13 mouse cellular contexts compared by ENCODE assay signal in the genomic region with DNA sequence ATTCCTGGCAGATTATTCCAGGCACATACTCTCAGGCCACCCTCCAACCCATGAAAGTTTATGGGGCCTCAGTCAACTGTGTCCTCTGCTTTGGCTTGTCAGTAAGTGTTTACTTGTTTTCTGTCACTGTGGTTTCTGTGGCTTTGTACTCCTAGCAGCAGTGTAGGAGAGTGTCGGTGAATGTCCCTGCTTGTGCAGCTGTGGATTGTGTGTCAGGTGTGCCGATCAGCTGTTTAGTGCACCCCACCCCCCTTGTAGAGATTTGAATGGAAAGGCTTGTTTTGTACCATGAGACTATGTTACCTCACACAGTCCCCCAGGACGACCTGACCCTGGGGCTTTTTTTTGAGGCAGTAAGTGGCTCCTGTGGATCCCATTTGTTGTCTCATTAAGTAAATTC. TPM values are rescaled to one million over a fixed set of nuclear protein-coding genes. Genes with fewer than 3 reads are reported as not detected.
DNase-seq lines count a peak whose midpoint lies in the region; ATAC-seq and TF ChIP-seq lines count a peak whose summit lies in the region.
"Had no signal": no experiment of that assay in that cellular context is flagged by ENCODE, and none has a peak within 500 bp of the region (broad histone marks: within the 10 kb centered on the region; RNA-seq: fewer than 3 reads in every experiment).

No protein-coding gene starts in this region.

- no peaks in the 10 kb centered on the region for H3K9me3 ChIP-seq in hindbrain, postnatal 0 days (ENCODE audit: low read length)
- no peaks in the 10 kb centered on the region for H3K9me3 ChIP-seq in hindbrain, embryonic 11.5 days (ENCODE audit: control insufficient read depth, low read length)
- H3K9me3 ChIP-seq in liver, embryonic 11.5 days (ENCODE audit: control insufficient read depth, low read length), result no peaks in the 10 kb centered on the region
- H3K9me3 ChIP-seq in midbrain, embryonic 15.5 days, result no peaks in the 10 kb centered on the region

- WGBS in hindbrain, postnatal 0 days, result 33% methylated on average over 3 of the region's 3 CpGs
- 66% methylated on average over 3 of the region's 3 CpGs for WGBS in hindbrain, embryonic 11.5 days
- 50% methylated on average over 3 of the region's 3 CpGs for WGBS in liver, embryonic 11.5 days
- 45% methylated on average over 3 of the region's 3 CpGs for WGBS in midbrain, embryonic 15.5 days

- no peak overlapping the region for H3K4me3 ChIP-seq in hindbrain, postnatal 0 days (ENCODE audit: low read length)
- no peak overlapping the region for H3K4me3 ChIP-seq in hindbrain, embryonic 11.5 days (ENCODE audit: low read depth, low read length)
- H3K4me3 ChIP-seq in liver, embryonic 11.5 days (ENCODE audit: low read depth, low read length), result no peak overlapping the region
- no peak overlapping the region for H3K4me3 ChIP-seq in midbrain, embryonic 15.5 days
- H3K4me3 ChIP-seq: erythroblast, embryonic 14.5 days had no signal

- intact Hi-C loops in left cerebral cortex, postnatal 10 days (cut with DNase I), result no loop called here

- H3K27ac ChIP-seq in hindbrain, postnatal 0 days, result peak overlapping the region; percentile 12; the same call in 1 of the 2 replicates
- H3K27ac ChIP-seq in hindbrain, embryonic 11.5 days (ENCODE audit: low read depth, low read length), result no peak overlapping the region
- no peak overlapping the region for H3K27ac ChIP-seq in liver, embryonic 11.5 days (ENCODE audit: low read depth, low read length)
- no peak overlapping the region for H3K27ac ChIP-seq in midbrain, embryonic 15.5 days

- H3K4me2 ChIP-seq in hindbrain, postnatal 0 days (ENCODE audit: low read depth, low read length), result no peak overlapping the region
- no peak overlapping the region for H3K4me2 ChIP-seq in hindbrain, embryonic 11.5 days (replicated peaks; ENCODE audit: low read depth, low read length)
- H3K4me2 ChIP-seq in liver, embryonic 11.5 days, result no peak overlapping the region
- no peak overlapping the region for H3K4me2 ChIP-seq in midbrain, embryonic 15.5 days

- ATAC-seq in hindbrain, postnatal 0 days, result peak; percentile 34; the same call in 1 of the 2 replicates
- ATAC-seq in hindbrain, embryonic 11.5 days (ENCODE audit: low FRiP score), result no peak
- ATAC-seq in liver, embryonic 11.5 days (replicated peaks; ENCODE audit: low FRiP score), result no peak
- ATAC-seq in midbrain, embryonic 15.5 days (replicated peaks), result no peak

- H3K9ac ChIP-seq in hindbrain, postnatal 0 days (replicated peaks; ENCODE audit: low read length), result no peak overlapping the region
- no peak overlapping the region for H3K9ac ChIP-seq in hindbrain, embryonic 11.5 days (ENCODE audit: low read depth, low read length)
- 0 out of 2 replicates have a peak overlapping the region, but pooled peaks have one; percentile 1 for H3K9ac ChIP-seq in liver, embryonic 11.5 days (ENCODE audit: low read depth, low read length)
- H3K9ac ChIP-seq in midbrain, embryonic 15.5 days, result no peak overlapping the region

- TF ChIP-seq CTCF in hindbrain, postnatal 0 days (IDR thresholded peaks at IDR 0.05; ENCODE audit: low read depth), result no peak

- H3K36me3 ChIP-seq in hindbrain, postnatal 0 days (ENCODE audit: insufficient read depth, low read length), result peaks cover 12% of the 10 kb centered on the region
- 0 out of 2 replicates have a peak, but pooled peaks cover 6% of the 10 kb centered on the region for H3K36me3 ChIP-seq in hindbrain, embryonic 11.5 days (ENCODE audit: control insufficient read depth, insufficient read depth, low read length)
- peaks cover 16% of the 10 kb centered on the region for H3K36me3 ChIP-seq in liver, embryonic 11.5 days (ENCODE audit: control insufficient read depth, insufficient read depth, low read length)
- H3K36me3 ChIP-seq in midbrain, embryonic 15.5 days (replicated peaks), result 0 out of 2 replicates have a peak, but pooled peaks cover 2% of the 10 kb centered on the region

- no peak for DNase-seq in hindbrain, postnatal 0 days (ENCODE audit: low spot score)
- no peak for DNase-seq in hindbrain, embryonic 11.5 days (ENCODE audit: low spot score)
- DNase-seq in CD8-positive naive resting alpha-beta T cell, adult 2 months (ENCODE audit: low read depth in 2 of 2, low spot score in 2 of 2), result peak; percentile 20 to 57
- no peak for DNase-seq in liver, embryonic 11.5 days (ENCODE audit: low spot score)
- DNase-seq in thymus, adult 18-20 months, result peak; percentile 54 to 72
- no peak for DNase-seq in left cerebral cortex, postnatal 10 days (ENCODE audit: extremely low spot score in 1 of 2, low spot score in 2 of 2)
- DNase-seq in frontal cortex, postnatal 10 days (ENCODE audit: low spot score in 2 of 2), result no peak
- DNase-seq: adrenal gland, postnatal 10 days; cerebellum, adult 9-11 months; gastrocnemius, postnatal 14 days; kidney, adult 9 months had no signal

- peaks cover 31% of the 10 kb centered on the region for H3K4me1 ChIP-seq in hindbrain, postnatal 0 days (ENCODE audit: insufficient read depth, low read length)
- no peaks in the 10 kb centered on the region; the same call in 1 of the 2 replicates for H3K4me1 ChIP-seq in hindbrain, embryonic 11.5 days (replicated peaks; ENCODE audit: control insufficient read depth, insufficient read depth, low read length)
- peaks cover 56% of the 10 kb centered on the region for H3K4me1 ChIP-seq in liver, embryonic 11.5 days (replicated peaks; ENCODE audit: control insufficient read depth, insufficient read depth, low read length)
- H3K4me1 ChIP-seq in midbrain, embryonic 15.5 days, result peaks cover 92% of the 10 kb centered on the region

- H3K27me3 ChIP-seq in hindbrain, postnatal 0 days (ENCODE audit: insufficient read depth, low read length), result no peaks in the 10 kb centered on the region
- H3K27me3 ChIP-seq in hindbrain, embryonic 11.5 days (ENCODE audit: control insufficient read depth, insufficient read depth, low read length), result no peaks in the 10 kb centered on the region
- no peaks in the 10 kb centered on the region for H3K27me3 ChIP-seq in liver, embryonic 11.5 days (replicated peaks; ENCODE audit: control insufficient read depth, insufficient read depth, low read length)
- no peaks in the 10 kb centered on the region for H3K27me3 ChIP-seq in midbrain, embryonic 15.5 days (replicated peaks)

RNA-seq across cellular contexts. Expression of a gene that starts 9.1 kb away (rescaled TPM):
- 122 and 126 TPM in 2 replicates for total RNA-seq in hindbrain, postnatal 0 days (2014; rRNA removed)
- 187 and 189 TPM in 2 replicates for polyA plus RNA-seq in hindbrain, postnatal 0 days (2015; fragmentation: Nextera tagmentation; extraction: Ambion mirVana)
- polyA plus RNA-seq in hindbrain, embryonic 11.5 days (2014; fragmentation: Nextera tagmentation; extraction: Ambion mirVana), result 122 and 136 TPM in 2 replicates
- polyA plus RNA-seq in liver, embryonic 11.5 days (2014; fragmentation: Nextera tagmentation; extraction: Ambion mirVana), result 31.8 and 37.5 TPM in 2 replicates
- 100 to 1,000 TPM; 165 to 170 TPM for total RNA-seq in left cerebral cortex, postnatal 10 days (2021)
- polyA plus RNA-seq in midbrain, embryonic 15.5 days (2015; fragmentation: Nextera tagmentation; extraction: Ambion mirVana), result 230 and 239 TPM in 2 replicates

RNA-seq across cellular contexts. Expression of a gene that starts 15.4 kb away (rescaled TPM):
- total RNA-seq in hindbrain, postnatal 0 days (2014; rRNA removed), result 33.6 and 72.6 TPM in 2 replicates
- 22.8 and 23.5 TPM in 2 replicates for polyA plus RNA-seq in hindbrain, postnatal 0 days (2015; fragmentation: Nextera tagmentation; extraction: Ambion mirVana)
- 10.5 and 13.0 TPM in 2 replicates for polyA plus RNA-seq in hindbrain, embryonic 11.5 days (2014; fragmentation: Nextera tagmentation; extraction: Ambion mirVana)
- 8.8 and 16.2 TPM in 2 replicates for polyA plus RNA-seq in liver, embryonic 11.5 days (2014; fragmentation: Nextera tagmentation; extraction: Ambion mirVana)
- 10 to 100 TPM; 27.7 to 31.7 TPM for total RNA-seq in left cerebral cortex, postnatal 10 days (2021)
- polyA plus RNA-seq in midbrain, embryonic 15.5 days (2015; fragmentation: Nextera tagmentation; extraction: Ambion mirVana), result 34.9 and 38.1 TPM in 2 replicates

RNA-seq across cellular contexts. Expression of a gene that starts 33.4 kb away (rescaled TPM):
- total RNA-seq in hindbrain, postnatal 0 days (2014; rRNA removed), result 49.2 and 86.4 TPM in 2 replicates
- polyA plus RNA-seq in hindbrain, postnatal 0 days (2015; fragmentation: Nextera tagmentation; extraction: Ambion mirVana), result 5.8 and 7.8 TPM in 2 replicates
- polyA plus RNA-seq in hindbrain, embryonic 11.5 days (2014; fragmentation: Nextera tagmentation; extraction: Ambion mirVana), result 10.1 and 16.8 TPM in 2 replicates
- polyA plus RNA-seq in liver, embryonic 11.5 days (2014; fragmentation: Nextera tagmentation; extraction: Ambion mirVana), result 0.08 and 0.22 TPM in 2 replicates
- total RNA-seq in left cerebral cortex, postnatal 10 days (2021), result 10 to 100 TPM; 57.2 to 62.0 TPM
- polyA plus RNA-seq in midbrain, embryonic 15.5 days (2015; fragmentation: Nextera tagmentation; extraction: Ambion mirVana), result 19.6 and 21.3 TPM in 2 replicates

Comparison
In these comparisons a context has a peak if more than half of its experiments do, and no peak if none do; other contexts are left out.
1. DNase-seq: peak in CD8-positive naive resting alpha-beta T cell, adult 2 months (2 of 2) and thymus, adult 18-20 months (2 of 2); none in hindbrain, postnatal 0 days (single experiment), hindbrain, embryonic 11.5 days (single experiment), liver, embryonic 11.5 days (single experiment), left cerebral cortex, postnatal 10 days (0 of 2) and frontal cortex, postnatal 10 days (0 of 2).